Comparison of ENCODE assay signal across 20 mouse cellular contexts in the genomic region with DNA sequence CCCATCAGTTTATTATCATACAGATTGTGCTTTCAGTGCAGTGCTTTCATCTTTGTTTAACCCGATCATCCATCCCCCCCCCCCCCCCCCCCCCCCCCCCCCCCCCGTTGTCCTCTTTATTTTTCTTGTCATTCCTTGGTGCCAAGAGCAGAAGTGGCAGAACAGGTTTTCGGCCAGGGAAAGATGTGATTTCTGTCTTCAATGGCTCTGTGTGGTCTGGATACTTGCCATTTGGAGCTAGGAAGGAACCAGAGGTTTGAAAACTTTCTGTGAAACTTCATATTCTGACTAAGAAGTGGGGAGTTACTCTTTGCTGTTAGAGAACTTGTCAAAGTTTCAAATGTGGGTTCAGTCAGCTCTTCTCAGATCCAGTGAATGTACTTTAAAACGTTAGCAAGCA.
A peak's percentile ranks its signal among the peaks of the same experiment; 100 is the strongest.
DNase-seq lines count a peak whose midpoint lies in the region; ATAC-seq and TF ChIP-seq lines count a peak whose summit lies in the region.
"Had no signal": no experiment of that assay in that cellular context is flagged by ENCODE, and none has a peak within 500 bp of the region (broad histone marks: within the 10 kb centered on the region; RNA-seq: fewer than 3 reads in every experiment).

No protein-coding gene starts in this region.

- H3K36me3 ChIP-seq in hindbrain, postnatal 0 days (ENCODE audit: insufficient read depth, low read length) = no peaks in the 10 kb centered on the region
- no peaks in the 10 kb centered on the region for H3K36me3 ChIP-seq in hindbrain, embryonic 13.5 days
- no peaks in the 10 kb centered on the region for H3K36me3 ChIP-seq in lung, embryonic 16.5 days (ENCODE audit: control insufficient read depth, insufficient read depth, low read length)
- H3K36me3 ChIP-seq: embryonic facial prominence, embryonic 15.5 days; forebrain, embryonic 10.5 days; G1E; heart, embryonic 12.5 days; hindbrain, embryonic 10.5 days had no signal

- peak; percentile 15 for DNase-seq in hindbrain, postnatal 0 days (ENCODE audit: low spot score)
- no peak for DNase-seq in lung, postnatal 4 days
- peak; percentile 28 for DNase-seq in urinary bladder, postnatal 14 days (ENCODE audit: low spot score)
- no peak for DNase-seq in urinary bladder, postnatal 4 days (ENCODE audit: low spot score in 2 of 2)
- DNase-seq in adrenal gland, adult 8-10 months = no peak
- DNase-seq: adrenal gland, postnatal 10 days; cerebellum, adult 11 months; cerebellum, adult 8-10 months; cerebellum, postnatal 14 days; gastrocnemius, adult 2 months; gastrocnemius, postnatal 25 days had no signal

- no peak overlapping the region for H3K9ac ChIP-seq in hindbrain, postnatal 0 days (replicated peaks; ENCODE audit: low read length)
- H3K9ac ChIP-seq in hindbrain, embryonic 13.5 days = no peak overlapping the region
- H3K9ac ChIP-seq in lung, embryonic 16.5 days (ENCODE audit: low read length) = no peak overlapping the region
- H3K9ac ChIP-seq: embryonic facial prominence, embryonic 15.5 days; heart, embryonic 12.5 days had no signal

- H3K4me2 ChIP-seq in hindbrain, postnatal 0 days (ENCODE audit: low read depth, low read length) = no peak overlapping the region
- no peak overlapping the region for H3K4me2 ChIP-seq in hindbrain, embryonic 13.5 days
- H3K4me2 ChIP-seq in lung, embryonic 16.5 days (ENCODE audit: low read depth, low read length) = no peak overlapping the region
- H3K4me2 ChIP-seq: embryonic facial prominence, embryonic 15.5 days; heart, embryonic 12.5 days had no signal

- H3K4me3 ChIP-seq in hindbrain, postnatal 0 days (ENCODE audit: low read length) = no peak overlapping the region
- H3K4me3 ChIP-seq in hindbrain, embryonic 13.5 days = no peak overlapping the region
- H3K4me3 ChIP-seq in lung, embryonic 16.5 days (ENCODE audit: low read length) = no peak overlapping the region
- H3K4me3 ChIP-seq: embryonic facial prominence, embryonic 15.5 days; erythroblast, embryonic 14.5 days; forebrain, embryonic 10.5 days; gastrocnemius, adult 2 months; heart, embryonic 12.5 days; hindbrain, embryonic 10.5 days had no signal

- ATAC-seq in hindbrain, postnatal 0 days = no peak
- no peak for ATAC-seq in hindbrain, embryonic 13.5 days (ENCODE audit: low FRiP score)
- peak; percentile 57 for ATAC-seq in lung, embryonic 16.5 days (ENCODE audit: low read depth)
- ATAC-seq: forebrain, embryonic 14.5 days had no signal

- no peak for TF ChIP-seq CTCF in hindbrain, postnatal 0 days (IDR thresholded peaks at IDR 0.05; ENCODE audit: low read depth)

- no peaks in the 10 kb centered on the region for H3K4me1 ChIP-seq in hindbrain, postnatal 0 days (ENCODE audit: insufficient read depth, low read length)
- no peaks in the 10 kb centered on the region for H3K4me1 ChIP-seq in hindbrain, embryonic 13.5 days (replicated peaks)
- no peaks in the 10 kb centered on the region; the same call in 1 of the 2 replicates for H3K4me1 ChIP-seq in lung, embryonic 16.5 days (replicated peaks; ENCODE audit: control insufficient read depth, insufficient read depth, low read length)
- H3K4me1 ChIP-seq: embryonic facial prominence, embryonic 15.5 days; forebrain, embryonic 10.5 days; heart, embryonic 12.5 days; hindbrain, embryonic 10.5 days had no signal

- no peak overlapping the region for H3K27ac ChIP-seq in hindbrain, postnatal 0 days
- no peak overlapping the region for H3K27ac ChIP-seq in hindbrain, embryonic 13.5 days
- H3K27ac ChIP-seq in lung, embryonic 16.5 days (ENCODE audit: low read length) = peak overlapping the region; percentile 71
- H3K27ac ChIP-seq: embryonic facial prominence, embryonic 15.5 days; forebrain, embryonic 10.5 days; gastrocnemius, adult 2 months; hindbrain, embryonic 10.5 days had no signal

- no peaks in the 10 kb centered on the region for H3K27me3 ChIP-seq in hindbrain, postnatal 0 days (ENCODE audit: insufficient read depth, low read length)
- H3K27me3 ChIP-seq in hindbrain, embryonic 13.5 days = no peaks in the 10 kb centered on the region
- H3K27me3 ChIP-seq in lung, embryonic 16.5 days (ENCODE audit: control insufficient read depth, insufficient read depth, low read depth, low read length) = no peaks in the 10 kb centered on the region
- H3K27me3 ChIP-seq: embryonic facial prominence, embryonic 15.5 days; heart, embryonic 12.5 days had no signal

- WGBS in hindbrain, postnatal 0 days = 18% methylated on average over 4 of the region's 4 CpGs
- 36% methylated on average over 4 of the region's 4 CpGs for WGBS in hindbrain, embryonic 13.5 days
- WGBS in lung, embryonic 16.5 days = 6% methylated on average over 4 of the region's 4 CpGs

- no peaks in the 10 kb centered on the region for H3K9me3 ChIP-seq in hindbrain, postnatal 0 days (ENCODE audit: low read length)
- no peaks in the 10 kb centered on the region for H3K9me3 ChIP-seq in hindbrain, embryonic 13.5 days
- no peaks in the 10 kb centered on the region for H3K9me3 ChIP-seq in lung, embryonic 16.5 days (ENCODE audit: control insufficient read depth, low read length)
- H3K9me3 ChIP-seq: embryonic facial prominence, embryonic 15.5 days; forebrain, embryonic 10.5 days; heart, embryonic 12.5 days; hindbrain, embryonic 10.5 days had no signal

Comparison
In these comparisons a context has a peak if more than half of its experiments do, and no peak if none do; other contexts are left out.
1. DNase-seq: peak in hindbrain, postnatal 0 days (single experiment) and urinary bladder, postnatal 14 days (single experiment); none in lung, postnatal 4 days (0 of 2), urinary bladder, postnatal 4 days (0 of 2) and adrenal gland, adult 8-10 months (single experiment).